Mouse (Mus musculus): ENCODE measurements around the gene Efhb. TPM values are rescaled to one million over a fixed set of nuclear protein-coding genes. Genes with fewer than 3 reads are reported as not detected.

Gene Efhb
- polyA plus RNA-seq, 1 experiment from 2014 or later, result 0.44 TPM

DNA sequence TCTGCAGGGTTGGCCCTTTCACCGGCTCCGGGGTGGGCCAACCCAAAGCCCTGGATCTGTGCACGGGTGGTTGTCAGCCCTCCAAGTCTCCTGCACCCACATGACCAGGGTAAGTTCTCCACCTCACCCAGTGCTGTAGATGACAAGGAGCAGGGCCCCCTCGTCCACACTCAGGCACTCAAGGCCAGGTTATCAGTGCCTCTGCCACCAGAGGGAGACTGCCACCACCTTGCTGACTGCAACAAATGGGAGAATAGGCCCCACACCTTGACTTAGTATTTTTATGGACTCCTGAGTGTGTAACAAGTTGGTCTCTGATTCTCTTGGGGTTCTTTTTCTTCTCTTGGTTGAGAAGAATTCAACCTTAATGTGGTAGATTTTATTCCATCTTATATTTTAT lies 2.4 kb upstream of the Efhb start:
- Histone ChIP-seq H3K9ac (ENCODE audit: low read length) (no peak overlapping the region), H3K9me3 (ENCODE audit: control insufficient read depth, low read length) (no peaks in the 10 kb centered on the region), H3K4me2 (replicated peaks; ENCODE audit: low read depth) (no peak overlapping the region), H3K36me3 (ENCODE audit: control insufficient read depth, insufficient read depth, low read length) (no peaks in the 10 kb centered on the region), H3K27me3 (ENCODE audit: control insufficient read depth, insufficient read depth, low read length) (no peaks in the 10 kb centered on the region), H3K4me1 (replicated peaks; ENCODE audit: control insufficient read depth, insufficient read depth) (no peaks in the 10 kb centered on the region), H3K4me3 (ENCODE audit: low read depth, low read length) (no peak overlapping the region), H3K27ac (replicated peaks) (no peak overlapping the region)
- 56% methylated on average over 4 of the region's 4 CpGs for WGBS
- DNase-seq (ENCODE audit: low spot score) (peak; percentile 34), ATAC-seq (ENCODE audit: low FRiP score, low TSS enrichment) (no peak)
- TF ChIP-seq CTCF (IDR thresholded peaks at IDR 0.05; ENCODE audit: low read depth) (peak; percentile 68), EP300 (optimal IDR thresholded peaks at IDR 0.05) (no peak)

- Histone ChIP-seq H3K4me3 (ENCODE audit: low read depth, low read length) (peak overlapping the region; percentile 42), H3K36me3 (ENCODE audit: control insufficient read depth, insufficient read depth, low read length) (no peaks in the 10 kb centered on the region), H3K4me2 (replicated peaks; ENCODE audit: low read depth) (peak overlapping the region; percentile 55), H3K27me3 (ENCODE audit: control insufficient read depth, insufficient read depth, low read length) (no peaks in the 10 kb centered on the region), H3K9me3 (ENCODE audit: control insufficient read depth, low read length) (no peaks in the 10 kb centered on the region), H3K27ac (replicated peaks) (no peak overlapping the region), H3K4me1 (replicated peaks; ENCODE audit: control insufficient read depth, insufficient read depth) (no peaks in the 10 kb centered on the region), H3K9ac (ENCODE audit: low read length) (peak overlapping the region; percentile 54)
- ATAC-seq (ENCODE audit: low FRiP score, low TSS enrichment), result peak; percentile 51; the same call in 1 of the 2 replicates
- WGBS, result 6% methylated on average over 8 of the region's 9 CpGs
- no peak for DNase-seq (ENCODE audit: low spot score)
- no peak for TF ChIP-seq EP300 (optimal IDR thresholded peaks at IDR 0.05)
- TF ChIP-seq CTCF (IDR thresholded peaks at IDR 0.05; ENCODE audit: low read depth), result no peak
Measured at GRCm38 (mm10) chr17:53463496-53463840, 347 bp upstream of the Efhb start.

GRCm38 (mm10) chr17:53456742-53457141 lies 6.4 kb downstream of the Efhb start:
- Histone ChIP-seq H3K27ac (replicated peaks) (no peak overlapping the region), H3K4me1 (replicated peaks; ENCODE audit: control insufficient read depth, insufficient read depth) (no peaks in the 10 kb centered on the region), H3K27me3 (ENCODE audit: control insufficient read depth, insufficient read depth, low read length) (no peaks in the 10 kb centered on the region), H3K9me3 (ENCODE audit: control insufficient read depth, low read length) (no peaks in the 10 kb centered on the region), H3K4me2 (replicated peaks; ENCODE audit: low read depth) (no peak overlapping the region), H3K9ac (ENCODE audit: low read length) (no peak overlapping the region), H3K4me3 (ENCODE audit: low read depth, low read length) (no peak overlapping the region), H3K36me3 (ENCODE audit: control insufficient read depth, insufficient read depth, low read length) (no peaks in the 10 kb centered on the region)
- no peak for ATAC-seq (ENCODE audit: low FRiP score, low TSS enrichment)
- TF ChIP-seq CTCF (IDR thresholded peaks at IDR 0.05; ENCODE audit: low read depth) (no peak), EP300 (optimal IDR thresholded peaks at IDR 0.05) (no peak)
- 73% methylated on average over 1 of the region's 1 CpGs for WGBS
- no peak for DNase-seq (ENCODE audit: low spot score)

DNA sequence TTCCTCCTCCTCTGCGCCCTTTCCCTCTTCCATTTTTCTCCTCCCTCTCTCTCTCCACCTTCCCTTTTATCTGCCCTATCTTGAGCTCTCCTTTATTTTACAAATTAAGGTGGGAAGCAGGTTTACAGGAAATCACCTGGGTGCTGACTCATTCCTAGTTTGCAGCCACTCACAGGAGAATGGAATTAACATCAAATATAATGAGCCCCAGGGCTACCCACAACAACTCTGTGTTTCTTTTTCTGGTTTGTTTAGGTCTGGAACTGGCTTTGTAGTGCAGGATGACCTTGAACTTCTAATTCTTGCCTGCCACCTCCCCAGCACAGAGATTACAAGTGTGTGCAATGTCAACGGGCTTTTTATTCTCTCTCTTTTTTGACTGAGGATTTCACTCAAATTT lies 7.0 kb downstream of the Efhb start:
- 76% methylated on average over 2 of the region's 2 CpGs for WGBS
- ATAC-seq (ENCODE audit: low FRiP score, low TSS enrichment) (no peak), DNase-seq (ENCODE audit: low spot score) (no peak)
- Histone ChIP-seq H3K4me2 (replicated peaks; ENCODE audit: low read depth) (no peak overlapping the region), H3K4me1 (replicated peaks; ENCODE audit: control insufficient read depth, insufficient read depth) (no peaks in the 10 kb centered on the region), H3K9ac (ENCODE audit: low read length) (no peak overlapping the region), H3K27ac (replicated peaks) (no peak overlapping the region), H3K27me3 (ENCODE audit: control insufficient read depth, insufficient read depth, low read length) (no peaks in the 10 kb centered on the region), H3K36me3 (ENCODE audit: control insufficient read depth, insufficient read depth, low read length) (no peaks in the 10 kb centered on the region), H3K4me3 (ENCODE audit: low read depth, low read length) (no peak overlapping the region), H3K9me3 (ENCODE audit: control insufficient read depth, low read length) (no peaks in the 10 kb centered on the region)
- TF ChIP-seq EP300 (optimal IDR thresholded peaks at IDR 0.05) (no peak), CTCF (IDR thresholded peaks at IDR 0.05; ENCODE audit: low read depth) (no peak)

GRCm38 (mm10) chr17:53402689-53403306 lies 60.3 kb downstream of the Efhb start:
- Histone ChIP-seq H3K4me2 (replicated peaks; ENCODE audit: low read depth) (no peak overlapping the region; the same call in 1 of the 2 replicates), H3K27ac (replicated peaks) (no peak overlapping the region), H3K36me3 (ENCODE audit: control insufficient read depth, insufficient read depth, low read length) (no peaks in the 10 kb centered on the region), H3K27me3 (ENCODE audit: control insufficient read depth, insufficient read depth, low read length) (no peaks in the 10 kb centered on the region), H3K4me3 (ENCODE audit: low read depth, low read length) (no peak overlapping the region), H3K9me3 (ENCODE audit: control insufficient read depth, low read length) (no peaks in the 10 kb centered on the region), H3K9ac (ENCODE audit: low read length) (no peak overlapping the region; the same call in 1 of the 2 replicates), H3K4me1 (replicated peaks; ENCODE audit: control insufficient read depth, insufficient read depth) (no peaks in the 10 kb centered on the region)
- TF ChIP-seq CTCF (IDR thresholded peaks at IDR 0.05; ENCODE audit: low read depth) (peak; percentile 71), EP300 (optimal IDR thresholded peaks at IDR 0.05) (no peak)
- no peak for ATAC-seq (ENCODE audit: low FRiP score, low TSS enrichment)
- DNase-seq (ENCODE audit: low spot score), result peak; percentile 49
- 43% methylated on average over 10 of the region's 10 CpGs for WGBS

DNA sequence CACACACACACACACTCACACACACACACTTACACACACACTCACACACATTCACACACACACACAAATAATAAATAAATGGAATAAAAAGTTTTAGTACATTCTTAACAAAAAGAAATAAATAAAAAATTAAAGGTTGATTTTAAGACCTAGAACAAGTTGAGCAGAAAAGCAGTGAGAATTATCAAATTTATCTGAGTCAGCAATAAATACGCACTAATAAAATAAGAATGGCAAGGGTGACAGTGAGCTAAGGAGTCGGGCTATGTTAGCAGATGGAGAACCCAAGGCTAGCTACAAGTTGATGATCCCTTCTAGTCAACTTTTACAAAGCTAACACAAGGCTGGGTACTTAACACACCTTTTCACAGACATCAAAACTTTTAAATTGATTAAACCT lies 69.9 kb downstream of the Efhb start:
- no peak for ATAC-seq (ENCODE audit: low FRiP score, low TSS enrichment)
- Histone ChIP-seq H3K27me3 (ENCODE audit: control insufficient read depth, insufficient read depth, low read length) (no peaks in the 10 kb centered on the region), H3K36me3 (ENCODE audit: control insufficient read depth, insufficient read depth, low read length) (no peaks in the 10 kb centered on the region), H3K4me2 (replicated peaks; ENCODE audit: low read depth) (no peak overlapping the region), H3K4me1 (replicated peaks; ENCODE audit: control insufficient read depth, insufficient read depth) (no peaks in the 10 kb centered on the region), H3K9me3 (ENCODE audit: control insufficient read depth, low read length) (no peaks in the 10 kb centered on the region), H3K4me3 (ENCODE audit: low read depth, low read length) (no peak overlapping the region), H3K9ac (ENCODE audit: low read length) (no peak overlapping the region), H3K27ac (replicated peaks) (no peak overlapping the region)
- WGBS, result 86% methylated on average over 2 of the region's 2 CpGs
- TF ChIP-seq CTCF (IDR thresholded peaks at IDR 0.05; ENCODE audit: low read depth) (no peak), EP300 (optimal IDR thresholded peaks at IDR 0.05) (no peak)
- DNase-seq (ENCODE audit: low spot score), result no peak

Measured in stomach, postnatal 0 days (tissue).